Mouse (Mus musculus): Measurements from ENCODE around the gene Ccsap.

- no peak for TF ChIP-seq CTCF (IDR thresholded peaks at IDR 0.05; ENCODE audit: extremely low read depth, insufficient read depth, low read length)
- no peak for TF ChIP-seq POLR2A (IDR thresholded peaks at IDR 0.05; ENCODE audit: extremely low read depth, insufficient read depth, low read length)
Measured at GRCm38 (mm10) chr8:123865786-123866185, 5.8 kb upstream of the Ccsap start.
